Mouse (Mus musculus): ENCODE measurements around the gene Scnn1g. TPM values are rescaled to one million over a fixed set of nuclear protein-coding genes. Genes with fewer than 3 reads are reported as not detected.

Gene Scnn1g
- total RNA-seq, 1 experiment from 2014 or later, result not detected

GRCm38 (mm10) chr7:121754748-121755147 lies 20.5 kb downstream of the Scnn1g start:
- ATAC-seq (replicated peaks in 1 of 2; ENCODE audit: insufficient read depth in 1 of 2, low FRiP score in 2 of 2, low TSS enrichment in 1 of 2, low read depth in 1 of 2, poor library complexity in 2 of 2, severe bottlenecking in 2 of 2), result no peak

DNA sequence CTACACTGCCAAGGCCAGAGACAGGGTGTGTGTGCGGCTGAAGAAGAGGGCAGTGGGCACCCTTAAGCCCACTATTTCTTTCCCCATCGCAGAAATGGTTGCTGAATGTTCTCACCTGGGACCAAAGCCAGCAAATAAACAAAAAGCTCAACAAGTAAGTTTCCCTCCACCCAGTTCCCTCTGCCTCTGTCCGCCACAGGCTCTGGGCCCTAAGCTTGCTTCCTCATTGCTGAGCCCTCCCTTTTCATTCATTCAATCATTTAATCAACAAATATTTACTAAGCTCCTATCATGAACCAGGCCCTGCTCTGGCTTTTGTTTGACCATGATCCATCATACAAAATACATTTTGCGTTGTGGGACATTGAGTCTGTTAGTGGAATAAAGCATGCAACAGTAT lies 29.0 kb downstream of the Scnn1g start:
- no peak for ATAC-seq (replicated peaks in 1 of 2; ENCODE audit: insufficient read depth in 1 of 2, low FRiP score in 2 of 2, low TSS enrichment in 1 of 2, low read depth in 1 of 2, poor library complexity in 2 of 2, severe bottlenecking in 2 of 2)

GRCm38 (mm10) chr7:121767900-121768299 lies 33.6 kb downstream of the Scnn1g start:
- ATAC-seq (replicated peaks in 1 of 2; ENCODE audit: insufficient read depth in 1 of 2, low FRiP score in 2 of 2, low TSS enrichment in 1 of 2, low read depth in 1 of 2, poor library complexity in 2 of 2, severe bottlenecking in 2 of 2), result no peak

GRCm38 (mm10) chr7:121768983-121769382 lies 34.7 kb downstream of the Scnn1g start:
- no peak for ATAC-seq (replicated peaks in 1 of 2; ENCODE audit: insufficient read depth in 1 of 2, low FRiP score in 2 of 2, low TSS enrichment in 1 of 2, low read depth in 1 of 2, poor library complexity in 2 of 2, severe bottlenecking in 2 of 2)

DNA sequence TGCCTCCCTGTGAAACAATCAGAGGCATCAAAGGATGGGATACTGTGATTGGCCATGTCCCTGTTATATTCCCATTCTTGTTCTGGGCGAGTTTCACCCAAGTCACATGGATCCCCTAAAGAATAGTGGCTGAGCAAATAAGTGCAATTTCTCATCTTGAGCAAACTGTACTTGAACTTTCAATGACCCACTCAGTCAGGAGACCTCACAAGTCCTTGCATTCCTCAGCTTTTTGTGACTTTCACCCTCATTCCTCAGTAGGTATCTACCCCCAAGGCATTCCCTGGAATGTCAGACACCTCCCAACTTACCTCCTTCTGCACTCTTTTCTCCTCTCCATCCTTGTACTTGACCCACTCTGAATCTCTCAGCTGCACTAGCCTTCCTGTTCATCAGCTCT lies 44.3 kb downstream of the Scnn1g start:
- no peak for ATAC-seq (replicated peaks in 1 of 2; ENCODE audit: insufficient read depth in 1 of 2, low FRiP score in 2 of 2, low TSS enrichment in 1 of 2, low read depth in 1 of 2, poor library complexity in 2 of 2, severe bottlenecking in 2 of 2)

GRCm38 (mm10) chr7:121778980-121779379 lies 44.7 kb downstream of the Scnn1g start:
- ATAC-seq (replicated peaks in 1 of 2; ENCODE audit: insufficient read depth in 1 of 2, low FRiP score in 2 of 2, low TSS enrichment in 1 of 2, low read depth in 1 of 2, poor library complexity in 2 of 2, severe bottlenecking in 2 of 2), result no peak

- no peak for ATAC-seq (replicated peaks in 1 of 2; ENCODE audit: insufficient read depth in 1 of 2, low FRiP score in 2 of 2, low TSS enrichment in 1 of 2, low read depth in 1 of 2, poor library complexity in 2 of 2, severe bottlenecking in 2 of 2)
Measured at GRCm38 (mm10) chr7:121779409-121779808, 45.1 kb downstream of the Scnn1g start.

DNA sequence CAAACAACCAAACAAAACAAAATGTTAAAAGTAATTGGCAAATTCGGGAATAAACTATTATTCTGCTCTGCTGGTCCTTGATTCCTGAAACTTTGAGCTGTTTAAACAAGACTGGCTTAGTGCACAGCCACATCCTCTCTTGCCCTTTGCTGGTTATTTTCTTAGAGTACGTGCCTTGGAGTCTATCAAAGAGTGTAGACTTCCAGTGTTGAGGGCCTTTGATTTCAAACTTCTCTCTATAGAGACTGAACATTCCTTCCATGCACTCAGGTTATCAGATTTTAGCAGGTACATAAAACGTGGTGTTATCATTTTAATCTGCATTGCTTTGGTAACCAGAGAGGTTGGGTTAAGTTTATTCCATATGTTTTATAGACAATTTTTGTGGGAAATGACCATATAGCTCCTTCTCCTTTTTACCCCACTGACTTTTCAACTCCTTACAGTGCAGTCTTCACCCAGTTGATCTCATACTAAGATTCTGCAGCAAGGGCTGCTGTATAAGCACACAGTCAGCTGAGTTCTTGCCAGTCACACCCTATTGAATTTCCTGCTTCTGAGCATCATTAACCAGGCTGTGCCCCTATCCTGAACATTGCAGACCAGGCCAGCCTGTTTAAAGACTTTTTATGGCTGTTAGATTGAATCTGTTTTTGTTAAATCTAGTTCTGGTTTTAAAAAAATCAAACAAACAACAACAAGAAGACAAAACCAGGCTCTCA lies 48.1 kb downstream of the Scnn1g start:
- ATAC-seq (replicated peaks in 1 of 2; ENCODE audit: insufficient read depth in 1 of 2, low FRiP score in 2 of 2, low TSS enrichment in 1 of 2, low read depth in 1 of 2, poor library complexity in 2 of 2, severe bottlenecking in 2 of 2), result no peak

DNA sequence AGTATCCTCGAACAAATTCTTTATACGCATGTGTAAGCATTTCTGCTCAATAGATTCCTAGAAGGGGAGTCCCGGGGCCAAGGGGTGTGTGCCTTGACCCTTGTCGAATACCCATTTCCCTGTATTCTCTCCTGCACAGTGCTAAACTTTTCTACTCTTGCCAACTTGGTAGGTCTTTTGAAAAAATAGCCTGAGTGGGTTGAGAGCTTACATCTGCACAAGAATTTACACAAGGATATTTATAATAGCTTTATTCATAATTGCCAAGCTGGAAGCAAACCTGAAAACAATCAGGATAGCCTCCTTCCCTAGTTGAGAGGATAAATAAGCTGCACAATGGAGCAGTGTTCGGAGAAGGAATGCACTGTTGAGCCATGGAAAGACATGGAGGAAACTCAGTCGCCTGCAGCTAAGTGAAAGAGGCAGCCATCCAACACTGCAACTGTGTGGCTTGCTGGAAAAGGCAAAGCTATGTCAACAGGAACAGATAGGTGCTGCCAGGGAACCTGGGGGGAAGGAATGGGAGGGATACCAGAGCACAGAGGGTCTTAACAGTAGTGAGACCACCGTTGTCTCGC lies 51.5 kb downstream of the Scnn1g start:
- no peak for ATAC-seq (replicated peaks in 1 of 2; ENCODE audit: insufficient read depth in 1 of 2, low FRiP score in 2 of 2, low TSS enrichment in 1 of 2, low read depth in 1 of 2, poor library complexity in 2 of 2, severe bottlenecking in 2 of 2)

GRCm38 (mm10) chr7:121797781-121798180 lies 63.5 kb downstream of the Scnn1g start:
- ATAC-seq (replicated peaks in 1 of 2; ENCODE audit: insufficient read depth in 1 of 2, low FRiP score in 2 of 2, low TSS enrichment in 1 of 2, low read depth in 1 of 2, poor library complexity in 2 of 2, severe bottlenecking in 2 of 2), result no peak

DNA sequence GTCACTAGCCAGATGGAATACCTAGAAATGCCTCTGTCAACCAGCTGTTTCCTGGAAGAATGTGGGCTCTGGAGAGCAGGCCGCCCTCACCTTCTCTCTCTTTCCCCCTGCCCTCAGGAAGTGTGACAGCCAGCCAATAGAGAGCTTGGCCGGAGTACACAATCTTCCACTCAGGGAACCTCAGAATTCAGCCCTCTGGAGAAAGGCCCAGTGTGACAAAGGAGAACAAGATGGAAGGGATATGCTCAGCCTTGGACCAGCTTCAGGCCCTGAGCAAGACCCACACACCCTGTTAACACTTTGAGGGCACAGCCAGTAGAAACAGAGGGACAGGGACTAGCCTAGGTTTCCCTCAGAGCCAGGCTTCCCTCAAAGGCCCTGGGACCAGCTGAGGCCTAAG lies 68.2 kb downstream of the Scnn1g start:
- no peak for ATAC-seq (replicated peaks in 1 of 2; ENCODE audit: insufficient read depth in 1 of 2, low FRiP score in 2 of 2, low TSS enrichment in 1 of 2, low read depth in 1 of 2, poor library complexity in 2 of 2, severe bottlenecking in 2 of 2)

DNA sequence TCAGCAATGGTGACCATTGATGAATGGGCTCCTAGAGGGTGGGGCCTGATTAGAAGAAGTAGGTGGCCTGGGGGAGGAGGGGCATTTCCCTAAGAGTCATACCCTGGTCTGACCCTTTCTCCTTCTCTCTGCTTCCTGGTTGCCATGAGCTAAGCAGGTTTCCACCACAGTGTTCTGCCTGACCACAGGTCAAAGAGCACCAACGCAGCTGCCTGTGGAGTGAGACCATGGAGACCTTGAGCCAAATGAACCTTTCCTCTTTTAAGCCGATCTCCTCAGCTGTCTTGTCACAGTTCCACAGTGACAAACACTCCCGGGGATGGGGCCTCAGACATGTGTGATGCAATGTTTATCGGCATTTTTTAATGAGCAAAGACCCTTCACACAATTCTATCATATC lies 68.7 kb downstream of the Scnn1g start:
- no peak for ATAC-seq (replicated peaks in 1 of 2; ENCODE audit: insufficient read depth in 1 of 2, low FRiP score in 2 of 2, low TSS enrichment in 1 of 2, low read depth in 1 of 2, poor library complexity in 2 of 2, severe bottlenecking in 2 of 2)

DNA sequence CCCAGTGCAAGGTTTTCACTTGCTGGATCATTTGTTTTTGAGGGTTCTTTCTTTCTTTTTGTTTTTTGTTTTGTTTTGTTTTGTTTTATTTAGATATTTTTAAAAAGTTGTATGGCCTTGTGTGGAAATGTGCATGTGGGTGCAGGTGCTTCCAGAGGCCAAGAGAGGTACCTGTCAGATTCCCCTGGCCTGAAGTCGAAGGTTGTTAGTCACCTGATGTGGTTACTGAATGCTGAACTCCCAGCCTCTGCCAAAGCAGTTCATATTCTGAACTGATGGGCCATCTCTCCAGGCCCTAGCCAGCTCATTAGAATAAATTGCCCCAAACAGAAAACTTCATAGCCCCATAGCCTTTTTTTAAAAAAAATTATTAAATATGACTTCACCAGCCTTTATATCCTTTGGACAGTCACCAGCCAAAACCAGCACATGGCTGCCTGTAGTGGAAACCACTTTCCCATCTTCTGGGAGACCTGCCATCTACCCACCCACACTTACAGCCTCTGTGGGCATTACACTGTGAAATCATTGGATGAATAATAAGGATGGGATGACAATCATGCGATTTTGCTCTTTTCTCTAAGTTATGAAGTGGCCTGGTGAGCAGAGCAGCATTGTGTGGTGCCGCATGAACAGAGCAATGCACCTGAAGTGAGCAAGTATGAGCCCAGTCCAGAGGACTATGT lies 71.7 kb downstream of the Scnn1g start:
- no peak for ATAC-seq (replicated peaks in 1 of 2; ENCODE audit: insufficient read depth in 1 of 2, low FRiP score in 2 of 2, low TSS enrichment in 1 of 2, low read depth in 1 of 2, poor library complexity in 2 of 2, severe bottlenecking in 2 of 2)

- ATAC-seq (replicated peaks in 1 of 2; ENCODE audit: insufficient read depth in 1 of 2, low FRiP score in 2 of 2, low TSS enrichment in 1 of 2, low read depth in 1 of 2, poor library complexity in 2 of 2, severe bottlenecking in 2 of 2), result no peak
Measured at GRCm38 (mm10) chr7:121807726-121808580, 73.7 kb downstream of the Scnn1g start.
